Mouse (Mus musculus) kidney, postnatal 10 days (tissue): Measurements from ENCODE around the gene Ncoa1.

Experiments
- DNase-seq: peaks from one replicate; pipeline ENCODE4 v3.0.0; 2021; ENCODE audit warnings: mixed read lengths

Gene Ncoa1

DNA sequence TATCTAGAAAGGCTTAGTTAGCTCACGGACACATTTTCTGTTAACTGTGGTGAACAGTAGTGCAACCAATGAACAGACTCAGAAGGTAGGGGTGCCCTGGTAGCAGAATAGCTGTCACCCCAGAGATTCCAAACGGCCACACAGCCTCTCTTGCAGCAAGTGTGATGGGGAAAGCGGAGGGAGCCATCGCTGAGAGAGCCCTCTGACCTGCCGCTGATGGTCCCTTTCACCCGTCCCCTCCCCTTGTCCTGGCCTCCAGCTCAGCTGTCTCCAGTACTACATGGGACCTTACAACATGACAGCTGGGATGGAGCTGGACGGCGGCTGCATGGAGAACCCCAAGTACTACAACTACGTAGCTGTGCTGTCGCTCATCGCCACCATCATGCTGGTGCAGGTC is 270.9 kb downstream of the Ncoa1 start:
- no peak for DNase-seq

DNA sequence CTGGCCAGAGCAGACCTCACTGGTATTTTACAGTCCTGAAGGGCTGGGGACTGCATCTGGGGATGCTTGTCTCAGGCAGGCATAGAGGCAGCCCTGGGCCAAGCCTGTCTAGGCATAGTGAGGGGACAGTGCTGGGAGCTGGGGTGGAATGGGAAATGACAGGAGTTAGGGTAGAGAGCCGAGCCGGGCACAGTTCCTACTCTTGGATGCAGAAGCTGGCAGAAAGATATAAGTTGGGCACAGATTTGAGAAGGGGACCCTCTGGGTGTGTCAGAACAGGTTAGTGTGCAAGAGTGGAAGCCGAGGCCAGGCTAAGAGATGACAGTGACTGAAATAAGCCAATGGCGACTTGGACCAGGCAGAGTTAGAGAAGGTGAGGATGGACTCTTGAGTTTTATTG is 274.8 kb downstream of the Ncoa1 start:
- DNase-seq = no peak

DNA sequence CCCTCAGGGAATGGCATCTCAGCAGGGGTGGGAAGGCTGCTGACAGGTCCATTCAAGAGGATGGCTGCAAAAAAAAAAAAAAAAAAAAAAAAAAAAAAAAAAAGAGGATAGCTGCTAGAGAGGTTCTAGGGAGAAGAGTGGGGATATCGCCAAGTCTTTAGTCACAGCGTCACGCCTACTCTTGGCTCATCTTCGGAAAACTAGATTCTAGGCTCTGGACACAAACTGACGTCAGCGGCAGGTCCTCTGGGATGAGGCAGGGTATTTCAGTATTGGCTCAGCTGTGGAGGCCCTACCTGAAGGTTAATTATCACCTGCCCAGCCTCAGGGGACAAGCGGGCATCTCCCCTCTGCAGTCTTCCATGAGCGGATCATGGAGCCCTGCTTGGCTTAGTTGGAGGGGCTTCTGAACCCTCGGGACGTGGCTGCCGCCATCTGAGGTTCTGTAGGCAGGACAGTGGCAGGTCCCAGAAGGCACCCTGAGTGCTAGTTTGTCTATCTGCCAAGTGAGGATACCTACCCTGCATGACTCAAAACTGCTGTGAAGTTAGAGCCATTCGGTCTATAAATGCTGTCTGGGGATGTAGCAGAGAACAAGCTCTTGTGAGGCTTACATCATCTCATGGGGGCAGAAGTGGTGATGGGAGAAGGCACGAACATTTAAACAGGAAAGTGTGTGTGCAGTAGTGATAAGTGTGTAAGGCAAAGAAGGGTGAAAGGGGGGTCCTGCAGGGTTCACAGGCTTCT is 275.4 kb downstream of the Ncoa1 start:
- no peak for DNase-seq

DNA sequence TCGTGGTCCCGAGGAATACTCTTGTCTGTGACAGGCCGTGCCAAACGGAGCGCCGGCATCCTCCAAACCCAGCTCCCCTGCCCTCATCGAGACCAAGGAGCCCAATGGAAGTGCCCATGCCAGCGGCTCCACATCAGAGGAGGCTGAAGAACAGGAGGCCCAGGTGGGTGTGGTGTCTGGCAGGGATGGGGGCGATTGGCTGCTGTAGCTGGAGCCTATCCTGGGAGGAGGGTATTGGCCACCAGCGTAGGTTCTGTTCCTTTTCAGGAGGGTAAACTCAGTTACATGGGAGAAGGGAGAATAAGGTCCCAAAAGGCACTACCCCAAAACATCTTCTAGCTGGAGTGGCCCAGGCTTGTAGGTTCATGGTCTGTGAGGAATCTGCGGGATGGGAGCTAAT is 277.7 kb downstream of the Ncoa1 start:
- DNase-seq = no peak

DNA sequence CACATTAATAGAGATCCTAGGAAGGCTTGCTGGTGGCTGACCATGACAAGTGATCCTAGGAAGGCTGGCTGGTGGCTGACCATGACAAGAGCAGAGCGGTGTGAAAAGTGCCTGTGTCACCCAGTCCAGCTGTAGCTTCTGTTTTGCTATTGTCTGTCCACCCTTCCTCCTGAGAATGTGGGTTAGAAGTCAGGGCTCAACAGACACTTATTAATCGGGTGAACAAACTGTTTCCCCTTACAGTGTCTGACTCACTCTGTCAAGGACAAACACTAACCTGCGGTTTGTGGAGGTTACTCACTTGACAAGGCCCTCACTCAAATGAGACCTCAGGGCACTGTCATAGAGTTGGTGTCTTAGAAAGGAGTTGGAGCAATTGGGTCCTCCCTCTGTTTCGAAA is 278.3 kb downstream of the Ncoa1 start:
- no peak for DNase-seq
